Comparison of ENCODE assay signal across 16 mouse cellular contexts in genomic region chr2:153824593-153824992, GRCm38 (mm10). TPM values are rescaled to one million over a fixed set of nuclear protein-coding genes. Genes with fewer than 3 reads are reported as not detected.
A peak's percentile ranks its signal among the peaks of the same experiment; 100 is the strongest.
DNase-seq lines count a peak whose midpoint lies in the region; ATAC-seq and TF ChIP-seq lines count a peak whose summit lies in the region.
"Had no signal": no experiment of that assay in that cellular context is flagged by ENCODE, and none has a peak within 500 bp of the region (broad histone marks: within the 10 kb centered on the region; RNA-seq: fewer than 3 reads in every experiment).

No protein-coding gene starts in this region.

- no peak overlapping the region for H3K27ac ChIP-seq in forebrain, embryonic 15.5 days (replicated peaks)
- no peak overlapping the region for H3K27ac ChIP-seq in forebrain, embryonic 11.5 days (ENCODE audit: low read depth, low read length)
- H3K27ac ChIP-seq in stomach, postnatal 0 days (replicated peaks), result no peak overlapping the region

- peaks cover 4% of the 10 kb centered on the region for H3K4me1 ChIP-seq in forebrain, embryonic 15.5 days
- no peaks in the 10 kb centered on the region for H3K4me1 ChIP-seq in forebrain, embryonic 11.5 days (replicated peaks; ENCODE audit: control insufficient read depth, insufficient read depth, low read length)
- H3K4me1 ChIP-seq in stomach, postnatal 0 days (replicated peaks; ENCODE audit: control insufficient read depth, insufficient read depth), result no peaks in the 10 kb centered on the region

- no peak overlapping the region for H3K4me3 ChIP-seq in forebrain, embryonic 15.5 days
- no peak overlapping the region for H3K4me3 ChIP-seq in forebrain, embryonic 11.5 days (ENCODE audit: low read depth, low read length)
- H3K4me3 ChIP-seq in stomach, postnatal 0 days (ENCODE audit: low read depth, low read length), result no peak overlapping the region

- 66% methylated on average over 6 of the region's 6 CpGs for WGBS in forebrain, embryonic 15.5 days
- WGBS in forebrain, embryonic 11.5 days, result 87% methylated on average over 6 of the region's 6 CpGs
- WGBS in stomach, postnatal 0 days, result 58% methylated on average over 6 of the region's 6 CpGs

- TF ChIP-seq CTCF in stomach, postnatal 0 days (IDR thresholded peaks at IDR 0.05; ENCODE audit: low read depth), result no peak

- H3K36me3 ChIP-seq in forebrain, embryonic 15.5 days, result no peaks in the 10 kb centered on the region
- H3K36me3 ChIP-seq in forebrain, embryonic 11.5 days (ENCODE audit: control insufficient read depth, insufficient read depth, low read length), result no peaks in the 10 kb centered on the region
- no peaks in the 10 kb centered on the region for H3K36me3 ChIP-seq in stomach, postnatal 0 days (ENCODE audit: control insufficient read depth, insufficient read depth, low read length)

- TF ChIP-seq EP300 in stomach, postnatal 0 days (optimal IDR thresholded peaks at IDR 0.05), result no peak

- no peak overlapping the region for H3K9ac ChIP-seq in forebrain, embryonic 15.5 days (replicated peaks)
- H3K9ac ChIP-seq in forebrain, embryonic 11.5 days (ENCODE audit: low read length), result no peak overlapping the region
- H3K9ac ChIP-seq in stomach, postnatal 0 days (ENCODE audit: low read length), result no peak overlapping the region
- H3K9ac ChIP-seq: liver, postnatal 0 days had no signal

- intact Hi-C loops in left cerebral cortex, postnatal 14 days (cut with DNase I), result no loop called here
- intact Hi-C loops in left cerebral cortex, postnatal 25 days (cut with DNase I), result no loop called here

- ATAC-seq in forebrain, embryonic 15.5 days (replicated peaks), result peak; percentile 51; the same call in 1 of the 2 replicates
- no peak for ATAC-seq in forebrain, embryonic 11.5 days (replicated peaks; ENCODE audit: low FRiP score)
- peak; percentile 77; the same call in 1 of the 2 replicates for ATAC-seq in stomach, postnatal 0 days (ENCODE audit: low FRiP score, low TSS enrichment)
- ATAC-seq: liver, postnatal 0 days had no signal

- DNase-seq in forebrain, embryonic 11.5 days (ENCODE audit: low spot score), result no peak
- DNase-seq in left cerebral cortex, postnatal 14 days (ENCODE audit: low spot score in 2 of 2), result peak; percentile 9 to 11
- DNase-seq in left cerebral cortex, postnatal 25 days (ENCODE audit: low spot score in 2 of 2), result no peak
- peak; percentile 24 for DNase-seq in right cerebral cortex, postnatal 4 days
- DNase-seq in right cerebral cortex, postnatal 36 days (ENCODE audit: low spot score in 2 of 2), result no peak
- peak; percentile 69 for DNase-seq in stomach, postnatal 0 days (ENCODE audit: low spot score)
- DNase-seq in embryo, embryonic 10.5 days (ENCODE audit: low spot score), result no peak
- DNase-seq: cerebellum, postnatal 36 days; liver, postnatal 0 days had no signal

- no peak overlapping the region for H3K4me2 ChIP-seq in forebrain, embryonic 15.5 days (replicated peaks)
- H3K4me2 ChIP-seq in forebrain, embryonic 11.5 days (ENCODE audit: low read depth, low read length, severe bottlenecking), result no peak overlapping the region
- H3K4me2 ChIP-seq in stomach, postnatal 0 days (replicated peaks; ENCODE audit: low read depth), result no peak overlapping the region

- H3K9me3 ChIP-seq in forebrain, embryonic 15.5 days, result no peaks in the 10 kb centered on the region
- no peaks in the 10 kb centered on the region for H3K9me3 ChIP-seq in forebrain, embryonic 11.5 days (ENCODE audit: control insufficient read depth, low read length)
- H3K9me3 ChIP-seq in stomach, postnatal 0 days (ENCODE audit: control insufficient read depth, low read length), result no peaks in the 10 kb centered on the region

- no peaks in the 10 kb centered on the region for H3K27me3 ChIP-seq in forebrain, embryonic 15.5 days
- H3K27me3 ChIP-seq in forebrain, embryonic 11.5 days (ENCODE audit: control insufficient read depth, insufficient read depth, low read length), result no peaks in the 10 kb centered on the region
- H3K27me3 ChIP-seq in stomach, postnatal 0 days (ENCODE audit: control insufficient read depth, insufficient read depth, low read length), result no peaks in the 10 kb centered on the region

RNA-seq across cellular contexts. Expression of gene Efcab8, which starts 44.9 kb away (rescaled TPM):
- not detected in 2 replicates for polyA plus RNA-seq in forebrain, embryonic 15.5 days (2015; fragmentation: Nextera tagmentation; extraction: Ambion mirVana)
- polyA plus RNA-seq in forebrain, embryonic 11.5 days (2014; fragmentation: Nextera tagmentation; extraction: Ambion mirVana), result not detected in 2 replicates
- under 1 TPM; 0.23 to 0.66 TPM for total RNA-seq in left cerebral cortex, postnatal 14 days (2021)
- total RNA-seq in left cerebral cortex, postnatal 25 days (2021), result under 1 TPM; 0.37 to 0.39 TPM
- 0.16 and 0.18 TPM in 2 replicates for polyA plus RNA-seq in stomach, postnatal 0 days (2015; fragmentation: Nextera tagmentation; extraction: Ambion mirVana)
- total RNA-seq: hematopoietic stem cell, adult 5-6 weeks had no signal

RNA-seq across cellular contexts. Expression of gene Sun5, which starts 46.3 kb away (rescaled TPM):
- not detected in 2 replicates for polyA plus RNA-seq in forebrain, embryonic 15.5 days (2015; fragmentation: Nextera tagmentation; extraction: Ambion mirVana)
- polyA plus RNA-seq in forebrain, embryonic 11.5 days (2014; fragmentation: Nextera tagmentation; extraction: Ambion mirVana), result not detected in 2 replicates
- not detected for total RNA-seq in left cerebral cortex, postnatal 14 days (2021)
- total RNA-seq in left cerebral cortex, postnatal 25 days (2021), result not detected
- not detected in 2 replicates for polyA plus RNA-seq in stomach, postnatal 0 days (2015; fragmentation: Nextera tagmentation; extraction: Ambion mirVana)
- total RNA-seq: adrenal gland, postnatal 4 days; hematopoietic stem cell, adult 5-6 weeks; layer of hippocampus, postnatal 10 days; neutrophil, adult 5-6 weeks had no signal
- polyA plus RNA-seq: C2C12; liver, postnatal 0 days; stomach, embryonic 14.5 days had no signal

RNA-seq across cellular contexts. Expression of gene Bpifb2, which starts 50.3 kb away (rescaled TPM):
- not detected in 2 replicates for polyA plus RNA-seq in forebrain, embryonic 15.5 days (2015; fragmentation: Nextera tagmentation; extraction: Ambion mirVana)
- polyA plus RNA-seq in forebrain, embryonic 11.5 days (2014; fragmentation: Nextera tagmentation; extraction: Ambion mirVana), result not detected in 2 replicates
- total RNA-seq in left cerebral cortex, postnatal 14 days (2021), result not detected
- not detected for total RNA-seq in left cerebral cortex, postnatal 25 days (2021)
- polyA plus RNA-seq in stomach, postnatal 0 days (2015; fragmentation: Nextera tagmentation; extraction: Ambion mirVana), result not detected in 2 replicates
- total RNA-seq: hematopoietic stem cell, adult 5-6 weeks; layer of hippocampus, postnatal 10 days; neutrophil, adult 5-6 weeks had no signal
- polyA plus RNA-seq: C2C12; liver, postnatal 0 days; stomach, embryonic 14.5 days had no signal

Comparison
In these comparisons a context has a peak if more than half of its experiments do, and no peak if none do; other contexts are left out.
1. DNase-seq: peak in left cerebral cortex, postnatal 14 days (2 of 2), right cerebral cortex, postnatal 4 days (single experiment) and stomach, postnatal 0 days (single experiment); none in forebrain, embryonic 11.5 days (single experiment), left cerebral cortex, postnatal 25 days (0 of 2), right cerebral cortex, postnatal 36 days (0 of 2) and embryo, embryonic 10.5 days (single experiment).